12 mouse cellular contexts compared by ENCODE assay signal in the genomic region with DNA sequence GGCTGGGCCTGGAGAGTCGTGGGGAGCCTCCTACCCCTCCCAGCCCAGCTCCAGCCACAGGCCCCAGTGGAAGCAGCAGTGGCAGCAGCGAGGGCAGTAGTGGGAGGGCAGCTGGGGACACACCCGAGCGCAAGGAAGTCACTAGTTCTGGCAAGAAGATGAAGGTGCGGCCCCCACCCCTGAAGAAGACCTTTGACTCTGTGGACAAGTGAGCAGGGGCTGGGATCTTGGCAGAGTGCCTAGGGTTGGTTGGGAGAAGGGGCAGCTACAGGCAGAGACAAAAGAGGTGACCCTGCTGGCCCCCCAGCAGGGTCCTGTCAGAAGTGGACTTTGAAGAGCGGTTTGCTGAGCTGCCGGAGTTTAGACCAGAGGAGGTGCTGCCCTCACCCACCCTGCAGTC. TPM values are rescaled to one million over a fixed set of nuclear protein-coding genes. Genes with fewer than 3 reads are reported as not detected.
DNase-seq lines count a peak whose midpoint lies in the region; TF ChIP-seq lines count a peak whose summit lies in the region.
"Had no signal": no experiment of that assay in that cellular context is flagged by ENCODE, and none has a peak within 500 bp of the region (broad histone marks: within the 10 kb centered on the region; RNA-seq: fewer than 3 reads in every experiment).

No protein-coding gene starts in this region.

- DNase-seq in adrenal gland, postnatal 14 days: peak; percentile 5
- DNase-seq in adrenal gland, adult 2 months: no peak
- DNase-seq in heart, adult 2 months: peak; percentile 4 to 21
- no peak for DNase-seq in heart, adult 8-10 months (ENCODE audit: low spot score)
- peak; percentile 52 for DNase-seq in kidney, postnatal 14 days
- no peak for DNase-seq in kidney, adult 2 months
- DNase-seq in limb, embryonic 10.5 days (ENCODE audit: low spot score): no peak
- DNase-seq in layer of hippocampus, adult 18-20 months (ENCODE audit: low spot score in 2 of 2): no peak
- DNase-seq: liver, embryonic 13.5 days; lung, postnatal 36 days; thymus, adult 2 months had no signal

- TF ChIP-seq EP300 in heart, adult 2 months (IDR thresholded peaks at IDR 0.05; ENCODE audit: insufficient read depth, low read depth, low read length): no peak

- no peaks in the 10 kb centered on the region for H3K4me1 ChIP-seq in heart, adult 2 months (ENCODE audit: control insufficient read depth, insufficient read depth, low read length)
- no peaks in the 10 kb centered on the region for H3K4me1 ChIP-seq in kidney, adult 2 months (ENCODE audit: control insufficient read depth, insufficient read depth, low read length)
- H3K4me1 ChIP-seq in limb, embryonic 10.5 days: peaks cover 21% of the 10 kb centered on the region

- H3K9me3 ChIP-seq in limb, embryonic 10.5 days (replicated peaks): no peaks in the 10 kb centered on the region
- H3K9me3 ChIP-seq: liver, embryonic 13.5 days had no signal

- no peak for TF ChIP-seq CTCF in heart, adult 2 months (IDR thresholded peaks at IDR 0.05)
- no peak for TF ChIP-seq CTCF in kidney, adult 2 months (conservative IDR thresholded peaks at IDR 0.05; ENCODE audit: insufficient read depth, insufficient read length, low read depth, low read length)

- WGBS in heart, adult 2 months: 62% methylated on average over 7 of the region's 7 CpGs
- WGBS in kidney, adult 2 months: 45% methylated on average over 7 of the region's 7 CpGs
- WGBS in limb, embryonic 10.5 days: 82% methylated on average over 7 of the region's 7 CpGs

- no peaks in the 10 kb centered on the region for H3K79me2 ChIP-seq in heart, adult 2 months (replicated peaks; ENCODE audit: control insufficient read depth, insufficient read depth, low read length)

- no peaks in the 10 kb centered on the region for H3K36me3 ChIP-seq in heart, adult 2 months (ENCODE audit: control insufficient read depth, insufficient read depth, low read length)
- H3K36me3 ChIP-seq in kidney, adult 2 months (ENCODE audit: control insufficient read depth, insufficient read depth, low read length): no peaks in the 10 kb centered on the region
- peaks cover 94% of the 10 kb centered on the region for H3K36me3 ChIP-seq in limb, embryonic 10.5 days

- TF ChIP-seq POLR2A in heart, adult 2 months (IDR thresholded peaks at IDR 0.05; ENCODE audit: insufficient read depth, low read depth, low read length): no peak
- TF ChIP-seq POLR2A in kidney, adult 2 months (IDR thresholded peaks at IDR 0.05; ENCODE audit: low read depth, low read length): no peak

- H3K4me3 ChIP-seq in heart, adult 2 months: no peak overlapping the region
- H3K4me3 ChIP-seq in kidney, adult 2 months (ENCODE audit: insufficient read depth, low read depth, low read length): no peak overlapping the region
- H3K4me3 ChIP-seq in limb, embryonic 10.5 days: 0 out of 2 replicates have a peak overlapping the region, but pooled peaks have one; percentile 10
- H3K4me3 ChIP-seq: liver, embryonic 13.5 days had no signal

- no peaks in the 10 kb centered on the region for H3K27me3 ChIP-seq in heart, adult 2 months (ENCODE audit: control insufficient read depth, insufficient read depth, low read length)
- H3K27me3 ChIP-seq in kidney, adult 2 months (replicated peaks; ENCODE audit: control insufficient read depth, insufficient read depth, low read length): no peaks in the 10 kb centered on the region
- H3K27me3 ChIP-seq in limb, embryonic 10.5 days (ENCODE audit: low read depth, poor library complexity, severe bottlenecking): no peaks in the 10 kb centered on the region
- H3K27me3 ChIP-seq: liver, embryonic 13.5 days had no signal

- H3K9ac ChIP-seq in heart, adult 2 months (ENCODE audit: low read depth, low read length): no peak overlapping the region
- H3K9ac ChIP-seq: liver, embryonic 13.5 days had no signal

- intact Hi-C loops in heart, adult 2 months (cut with DNase I): no loop called here

- no peak overlapping the region for H3K27ac ChIP-seq in heart, adult 2 months
- no peak overlapping the region for H3K27ac ChIP-seq in kidney, adult 2 months (ENCODE audit: insufficient read depth, low read depth, low read length)
- H3K27ac ChIP-seq in limb, embryonic 10.5 days: no peak overlapping the region
- H3K27ac ChIP-seq: liver, embryonic 13.5 days had no signal

RNA-seq across cellular contexts. Expression of a gene that starts 5.7 kb away (rescaled TPM):
- 31.5 and 33.7 TPM in 2 replicates for total RNA-seq in adrenal gland, postnatal 14 days (2021)
- total RNA-seq in adrenal gland, adult 2 months (2021): 10 to 100 TPM; 33.4 to 33.8 TPM
- 29.4 and 35.9 TPM in 2 replicates for polyA plus RNA-seq in adrenal gland, adult 2 months (2012; rRNA removed)
- 1 to 10 TPM; 2.4 to 3.1 TPM for total RNA-seq in heart, adult 2 months (2021)
- polyA plus RNA-seq in heart, adult 2 months (2012; rRNA removed): 6.6 and 9.3 TPM in 2 replicates
- 1 to 10 TPM; 3.9 to 4.6 (median 3.9) TPM for total RNA-seq in heart, adult 8-10 months (2022)
- 48.9 and 50.2 TPM in 2 replicates for polyA plus RNA-seq in kidney, adult 2 months (2012; rRNA removed)
- 224 and 248 TPM in 2 replicates for polyA plus RNA-seq in limb, embryonic 10.5 days (2016; fragmentation: Nextera tagmentation; extraction: Ambion mirVana)
- 10 to 100 TPM; 19.3 to 27.7 TPM for total RNA-seq in layer of hippocampus, adult 18-20 months (2021)

RNA-seq across cellular contexts. Expression of a gene that starts 9.1 kb away (rescaled TPM):
- not detected in 2 replicates for total RNA-seq in adrenal gland, postnatal 14 days (2021)
- not detected for total RNA-seq in adrenal gland, adult 2 months (2021)
- polyA plus RNA-seq in adrenal gland, adult 2 months (2012; rRNA removed): not detected in 2 replicates
- not detected for total RNA-seq in heart, adult 2 months (2021)
- not detected in 2 replicates for polyA plus RNA-seq in heart, adult 2 months (2012; rRNA removed)
- not detected for total RNA-seq in heart, adult 8-10 months (2022)
- 0.08 TPM in 1 of 2 replicates, not detected in the other for polyA plus RNA-seq in kidney, adult 2 months (2012; rRNA removed)
- polyA plus RNA-seq in limb, embryonic 10.5 days (2016; fragmentation: Nextera tagmentation; extraction: Ambion mirVana): 1.1 and 1.3 TPM in 2 replicates
- not detected for total RNA-seq in layer of hippocampus, adult 18-20 months (2021)
- polyA plus RNA-seq: heart, postnatal 0 days; liver, embryonic 13.5 days had no signal

RNA-seq across cellular contexts. Expression of a gene that starts 13.8 kb away (rescaled TPM):
- total RNA-seq in adrenal gland, postnatal 14 days (2021): 1.4 and 3.2 TPM in 2 replicates
- 1 to 10 TPM; 1.9 to 2.2 TPM for total RNA-seq in adrenal gland, adult 2 months (2021)
- polyA plus RNA-seq in adrenal gland, adult 2 months (2012; rRNA removed): 8.3 and 9.3 TPM in 2 replicates
- not detected for total RNA-seq in heart, adult 2 months (2021)
- polyA plus RNA-seq in heart, adult 2 months (2012; rRNA removed): 0.06 TPM in 1 of 2 replicates, not detected in the other
- total RNA-seq in heart, adult 8-10 months (2022): under 1 TPM in 1 of 4 experiments, not detected in 3; 0.14 TPM
- 0.28 and 0.35 TPM in 2 replicates for polyA plus RNA-seq in kidney, adult 2 months (2012; rRNA removed)
- 0.14 and 0.38 TPM in 2 replicates for polyA plus RNA-seq in limb, embryonic 10.5 days (2016; fragmentation: Nextera tagmentation; extraction: Ambion mirVana)
- total RNA-seq in layer of hippocampus, adult 18-20 months (2021): 10 to 100 TPM; 23.0 to 25.0 TPM
- polyA plus RNA-seq: heart, postnatal 0 days had no signal

RNA-seq across cellular contexts. Expression of a gene that starts 24.6 kb away (rescaled TPM):
- total RNA-seq in adrenal gland, postnatal 14 days (2021): 115 and 127 TPM in 2 replicates
- 100 to 1,000 TPM; 102 to 108 TPM for total RNA-seq in adrenal gland, adult 2 months (2021)
- 111 and 123 TPM in 2 replicates for polyA plus RNA-seq in adrenal gland, adult 2 months (2012; rRNA removed)
- total RNA-seq in heart, adult 2 months (2021): 10 to 100 TPM; 62.8 to 62.9 TPM
- 37.7 and 41.6 TPM in 2 replicates for polyA plus RNA-seq in heart, adult 2 months (2012; rRNA removed)
- 10 to 100 TPM; 52.0 to 71.5 (median 59.6) TPM for total RNA-seq in heart, adult 8-10 months (2022)
- polyA plus RNA-seq in kidney, adult 2 months (2012; rRNA removed): 41.8 and 41.9 TPM in 2 replicates
- polyA plus RNA-seq in limb, embryonic 10.5 days (2016; fragmentation: Nextera tagmentation; extraction: Ambion mirVana): 21.4 and 25.2 TPM in 2 replicates
- 100 to 1,000 TPM; 198 to 203 TPM for total RNA-seq in layer of hippocampus, adult 18-20 months (2021)

RNA-seq across cellular contexts. Expression of a gene that starts 24.9 kb away (rescaled TPM):
- total RNA-seq in adrenal gland, postnatal 14 days (2021): 39.1 and 39.7 TPM in 2 replicates
- total RNA-seq in adrenal gland, adult 2 months (2021): 10 to 100 TPM; 37.1 to 41.5 TPM
- 102 and 106 TPM in 2 replicates for polyA plus RNA-seq in adrenal gland, adult 2 months (2012; rRNA removed)
- total RNA-seq in heart, adult 2 months (2021): 10 to 100 TPM; 28.9 to 31.7 TPM
- 21.5 and 24.8 TPM in 2 replicates for polyA plus RNA-seq in heart, adult 2 months (2012; rRNA removed)
- total RNA-seq in heart, adult 8-10 months (2022): 10 to 100 TPM; 33.9 to 35.8 (median 34.8) TPM
- 23.5 and 29.8 TPM in 2 replicates for polyA plus RNA-seq in kidney, adult 2 months (2012; rRNA removed)
- polyA plus RNA-seq in limb, embryonic 10.5 days (2016; fragmentation: Nextera tagmentation; extraction: Ambion mirVana): 17.6 and 22.2 TPM in 2 replicates
- 10 to 100 TPM; 99.1 to 99.9 TPM for total RNA-seq in layer of hippocampus, adult 18-20 months (2021)

Comparison
In these comparisons a context has a peak if more than half of its experiments do, and no peak if none do; other contexts are left out.
1. DNase-seq: peak in adrenal gland, postnatal 14 days (single experiment), heart, adult 2 months (2 of 2) and kidney, postnatal 14 days (single experiment); none in adrenal gland, adult 2 months (single experiment), heart, adult 8-10 months (single experiment), kidney, adult 2 months (single experiment), limb, embryonic 10.5 days (single experiment) and layer of hippocampus, adult 18-20 months (0 of 2).